ENCODE assay signal across 22 mouse cellular contexts in the genomic region with DNA sequence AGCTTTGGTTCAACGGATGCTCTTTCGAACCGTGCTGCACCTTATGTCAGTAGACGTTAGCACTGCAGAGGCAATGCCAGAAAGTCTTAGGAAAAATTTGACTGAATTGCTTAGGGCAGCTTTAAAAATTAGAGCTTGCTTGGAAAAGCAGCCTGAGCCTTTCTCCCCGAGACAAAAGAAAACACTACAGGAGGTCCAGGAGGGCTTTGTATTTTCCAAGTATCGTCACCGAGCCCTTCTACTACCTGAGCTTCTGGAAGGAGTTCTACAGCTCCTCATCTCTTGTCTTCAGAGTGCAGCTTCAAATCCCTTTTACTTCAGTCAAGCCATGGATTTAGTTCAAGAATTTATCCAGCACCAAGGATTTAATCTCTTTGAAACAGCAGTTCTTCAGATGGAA.
"Had no signal": no experiment of that assay in that cellular context is flagged by ENCODE, and none has a peak within 500 bp of the region (broad histone marks: within the 10 kb centered on the region; RNA-seq: fewer than 3 reads in every experiment).

No protein-coding gene starts in this region.

- DNase-seq: kidney, postnatal 10 days; kidney, postnatal 36 days; liver; lung, adult 18-20 months; lung, postnatal 10 days; lung, postnatal 36 days; right cerebral cortex, adult 18-20 months; right cerebral cortex, postnatal 14 days; spleen, adult 18-20 months; thymus, postnatal 25 days had no signal

- H3K9me3 ChIP-seq: kidney, embryonic 15.5 days; limb, embryonic 10.5 days; limb, embryonic 13.5 days; liver, embryonic 12.5 days; liver, embryonic 15.5 days; lung, embryonic 15.5 days; megakaryocyte, embryonic 14.5 days; midbrain, embryonic 10.5 days; midbrain, embryonic 13.5 days; neural tube, embryonic 13.5 days; stomach, embryonic 15.5 days had no signal

- H3K9ac ChIP-seq: kidney, embryonic 15.5 days; limb, embryonic 13.5 days; liver, embryonic 12.5 days; liver, embryonic 15.5 days; lung, embryonic 15.5 days; midbrain, embryonic 13.5 days; neural tube, embryonic 13.5 days; stomach, embryonic 15.5 days had no signal

- H3K27me3 ChIP-seq: kidney, embryonic 15.5 days; limb, embryonic 13.5 days; liver, embryonic 12.5 days; liver, embryonic 15.5 days; lung, embryonic 15.5 days; megakaryocyte, embryonic 14.5 days; midbrain, embryonic 13.5 days; neural tube, embryonic 13.5 days; stomach, embryonic 15.5 days had no signal

- H3K27ac ChIP-seq: kidney, embryonic 15.5 days; limb, embryonic 10.5 days; limb, embryonic 13.5 days; liver, embryonic 12.5 days; liver, embryonic 15.5 days; lung, embryonic 15.5 days; midbrain, embryonic 10.5 days; midbrain, embryonic 13.5 days; neural tube, embryonic 13.5 days; stomach, embryonic 15.5 days had no signal

- H3K4me2 ChIP-seq: kidney, embryonic 15.5 days; limb, embryonic 13.5 days; liver, embryonic 12.5 days; liver, embryonic 15.5 days; lung, embryonic 15.5 days; midbrain, embryonic 13.5 days; neural tube, embryonic 13.5 days; stomach, embryonic 15.5 days had no signal

- ATAC-seq: liver, embryonic 12.5 days had no signal

- H3K36me3 ChIP-seq: midbrain, embryonic 10.5 days; stomach, embryonic 15.5 days had no signal

- H3K4me1 ChIP-seq: kidney, embryonic 15.5 days; limb, embryonic 10.5 days; limb, embryonic 13.5 days; liver, embryonic 12.5 days; liver, embryonic 15.5 days; lung, embryonic 15.5 days; stomach, embryonic 15.5 days had no signal

- H3K4me3 ChIP-seq: kidney, embryonic 15.5 days; limb, embryonic 10.5 days; limb, embryonic 13.5 days; liver, embryonic 12.5 days; liver, embryonic 15.5 days; lung, embryonic 15.5 days; megakaryocyte, embryonic 14.5 days; midbrain, embryonic 10.5 days; midbrain, embryonic 13.5 days; myocyte; neural tube, embryonic 13.5 days; stomach, embryonic 15.5 days had no signal
